Mouse (Mus musculus) neural tube, embryonic 13.5 days (tissue): ENCODE data around the gene Dupd1. TPM values are rescaled to one million over a fixed set of nuclear protein-coding genes. Genes with fewer than 3 reads are reported as not detected.

Experiments
- ATAC-seq: fragments of 200-750 bp; cut with Nextera tagmentation; 2 replicates; pipeline ENCODE4 v1.8.0; 2017; ENCODE audit warnings: low read depth, mild to moderate bottlenecking, moderate TSS enrichment, moderate library complexity
- H3K27ac ChIP-seq: fragments of 300-500 bp; sonication (generic); replicated peaks from 2 replicates; pipeline ENCODE4 v1.5.1; 2015; ENCODE audit warnings: moderate library complexity, mild to moderate bottlenecking, inconsistent platforms
- H3K27me3 ChIP-seq: fragments of 300-500 bp; sonication (generic); 2 replicates; pipeline ENCODE4 v1.6.1; 2015; ENCODE audit warnings: mild to moderate bottlenecking, inconsistent platforms
- H3K36me3 ChIP-seq: fragments of 300-500 bp; sonication (generic); 2 replicates; pipeline ENCODE4 v1.6.1; 2015; ENCODE audit warnings: mild to moderate bottlenecking, inconsistent platforms
- H3K4me1 ChIP-seq: fragments of 300-500 bp; sonication (generic); replicated peaks from 2 replicates; pipeline ENCODE4 v1.6.1; 2015; ENCODE audit warnings: inconsistent platforms
- H3K4me2 ChIP-seq: fragments of 300-500 bp; sonication (generic); 2 replicates; pipeline ENCODE4 v1.6.1; 2015; ENCODE audit warnings: inconsistent platforms, mild to moderate bottlenecking, moderate library complexity
- H3K4me3 ChIP-seq: fragments of 300-500 bp; sonication (generic); 2 replicates; pipeline ENCODE4 v1.5.1; 2015; ENCODE audit warnings: mild to moderate bottlenecking, inconsistent platforms
- H3K9ac ChIP-seq: fragments of 300-500 bp; sonication (generic); 2 replicates; pipeline ENCODE4 v1.6.1; 2015; ENCODE audit warnings: moderate library complexity, mild to moderate bottlenecking, inconsistent platforms
- H3K9me3 ChIP-seq: fragments of 300-500 bp; sonication (generic); 2 replicates; pipeline ENCODE4 v1.6.1; 2016; ENCODE audit warnings: inconsistent platforms
- WGBS: fragments of 180-500 bp; shearing (Covaris S2); methylation state at CpG from one replicate; pipeline ENCODE4 v1.1.7; 2015; 5-methylcytosine and 5-hydroxymethylcytosine counted together
- polyA plus RNA-seq: library from polyadenylated mRNA; unstranded; fragments of >200 nt; fragmentation: Nextera tagmentation; extraction: Ambion mirVana; gene quantifications from 2 replicates; pipeline ENCODE4 v1.2.1, GENCODE M21; 2015

Gene Dupd1
- polyA plus RNA-seq, 1 experiment from 2014 or later: not detected

DNA sequence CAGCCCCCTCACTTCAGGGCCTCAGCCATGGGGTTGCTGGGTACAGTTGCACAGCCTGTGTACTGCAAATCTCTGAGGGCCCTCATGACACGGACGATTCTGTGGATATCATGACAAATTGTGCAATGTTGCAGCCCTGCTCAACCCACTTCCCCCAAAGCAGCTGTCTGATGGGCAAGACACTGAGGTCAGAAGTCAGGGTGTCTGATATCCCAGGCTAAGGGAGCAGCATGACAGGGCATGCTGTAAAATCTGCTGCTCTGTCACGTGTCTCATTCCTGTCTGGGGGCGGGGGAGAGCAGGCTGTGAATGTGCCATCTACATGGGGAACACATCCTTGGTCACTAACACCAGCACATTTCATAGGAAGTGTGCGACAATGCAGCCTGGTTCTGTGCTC, 30.8 kb upstream of the Dupd1 start:
- Histone ChIP-seq H3K9ac (no peak overlapping the region), H3K27ac (no peak overlapping the region), H3K36me3 (no peaks in the 10 kb centered on the region), H3K4me2 (no peak overlapping the region), H3K4me1 (no peaks in the 10 kb centered on the region), H3K9me3 (no peaks in the 10 kb centered on the region), H3K27me3 (no peaks in the 10 kb centered on the region; the same call in 1 of the 2 replicates), H3K4me3 (no peak overlapping the region)
- no peak for ATAC-seq
- 86% methylated on average over 5 of the region's 5 CpGs for WGBS

DNA sequence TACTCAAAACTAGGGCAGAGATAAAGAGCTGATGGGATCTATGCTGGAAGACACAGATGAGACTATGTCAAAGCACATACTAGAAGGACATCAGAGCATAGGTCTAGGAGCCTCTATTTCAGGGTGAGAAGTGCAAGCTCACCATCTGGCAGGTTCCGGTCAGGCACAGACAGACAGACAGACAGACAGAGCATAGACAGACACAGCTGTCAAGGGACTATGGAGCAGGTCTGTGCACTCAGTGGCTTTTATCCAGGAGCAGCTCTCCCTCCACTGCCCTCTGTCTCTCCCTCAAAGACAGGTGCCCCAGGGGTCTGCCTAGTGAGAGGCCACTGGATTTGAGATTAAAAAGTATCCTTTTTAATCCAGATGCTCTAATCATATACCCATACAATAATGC, 29.8 kb upstream of the Dupd1 start:
- Histone ChIP-seq H3K9ac (no peak overlapping the region), H3K4me1 (no peaks in the 10 kb centered on the region), H3K27ac (no peak overlapping the region), H3K4me3 (no peak overlapping the region), H3K27me3 (no peaks in the 10 kb centered on the region; the same call in 1 of the 2 replicates), H3K36me3 (no peaks in the 10 kb centered on the region), H3K9me3 (no peaks in the 10 kb centered on the region), H3K4me2 (no peak overlapping the region)
- WGBS: 100% methylated on average over 1 of the region's 1 CpGs
- ATAC-seq: no peak

DNA sequence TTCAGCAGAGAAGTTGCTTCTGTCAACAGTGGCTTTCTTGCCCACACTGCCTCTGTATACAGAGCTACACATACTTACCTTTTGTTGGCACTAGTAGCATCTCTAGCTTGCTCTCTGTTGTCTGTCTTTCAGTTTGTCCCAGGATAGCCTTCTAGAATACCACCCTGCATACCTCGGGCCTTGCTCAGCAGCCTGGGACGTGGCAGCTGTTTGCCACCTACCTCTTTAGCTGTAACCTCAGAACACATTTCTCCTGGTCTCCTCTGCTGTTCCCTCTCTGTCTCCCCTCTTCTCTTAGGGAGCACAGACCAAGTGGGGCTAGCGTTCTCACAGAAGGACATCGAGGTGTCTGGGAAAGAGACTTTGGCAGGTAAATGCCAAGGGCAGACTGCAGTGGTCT, 28.1 kb upstream of the Dupd1 start:
- Histone ChIP-seq H3K36me3 (no peaks in the 10 kb centered on the region), H3K4me3 (no peak overlapping the region), H3K4me1 (no peaks in the 10 kb centered on the region), H3K27ac (no peak overlapping the region), H3K4me2 (no peak overlapping the region), H3K9ac (no peak overlapping the region), H3K9me3 (no peaks in the 10 kb centered on the region), H3K27me3 (no peaks in the 10 kb centered on the region; the same call in 1 of the 2 replicates)
- no peak for ATAC-seq
- 88% methylated on average over 4 of the region's 4 CpGs for whole genome bisulfite sequencing

DNA sequence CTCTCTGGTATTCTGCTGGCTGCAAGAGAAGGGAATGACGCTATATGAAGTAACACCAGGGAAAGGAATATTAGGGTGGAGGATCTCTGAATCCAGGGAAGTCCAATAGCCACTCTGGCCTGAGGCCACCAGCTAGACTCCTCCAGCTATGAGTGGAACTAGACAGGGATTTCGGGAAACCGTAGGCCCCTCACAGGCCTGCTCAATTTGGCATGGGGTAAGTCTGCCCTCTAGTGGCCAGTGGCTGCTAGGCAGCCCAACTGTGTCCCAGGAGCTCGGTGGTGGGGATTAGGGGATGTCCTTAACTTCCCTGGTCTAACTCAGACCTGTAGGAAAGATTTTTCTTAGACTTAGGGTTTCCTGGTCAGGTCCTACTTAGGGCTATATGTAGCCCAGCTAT, 27.4 kb upstream of the Dupd1 start:
- Histone ChIP-seq H3K4me1 (no peaks in the 10 kb centered on the region), H3K4me2 (no peak overlapping the region), H3K36me3 (no peaks in the 10 kb centered on the region), H3K9ac (no peak overlapping the region), H3K4me3 (no peak overlapping the region), H3K9me3 (no peaks in the 10 kb centered on the region), H3K27ac (no peak overlapping the region), H3K27me3 (no peaks in the 10 kb centered on the region; the same call in 1 of the 2 replicates)
- peak; percentile 87 for ATAC-seq
- WGBS: 15% methylated on average over 4 of the region's 4 CpGs

DNA sequence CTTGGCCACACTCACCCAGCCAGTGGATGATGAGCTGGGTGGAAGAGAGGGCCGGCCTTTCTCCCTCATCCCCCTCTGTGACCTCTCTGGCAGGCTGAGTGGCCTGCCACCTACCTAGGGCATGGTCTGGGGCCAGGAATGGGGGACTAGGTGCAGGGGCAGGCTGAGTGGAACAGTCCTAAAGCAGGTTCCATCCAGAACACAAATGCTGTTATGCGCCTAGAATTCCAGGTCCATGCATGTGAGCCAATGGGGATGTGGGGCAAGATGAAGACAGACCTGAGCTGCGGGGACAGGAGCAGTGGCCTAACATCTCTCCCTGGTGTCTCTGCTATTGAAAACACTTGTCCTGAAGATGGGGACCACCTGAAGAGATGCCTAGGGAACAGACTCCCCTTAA, 26.9 kb upstream of the Dupd1 start:
- ATAC-seq: peak; percentile 24; the same call in 1 of the 2 replicates
- Histone ChIP-seq H3K9me3 (no peaks in the 10 kb centered on the region), H3K4me3 (no peak overlapping the region), H3K4me2 (no peak overlapping the region), H3K36me3 (no peaks in the 10 kb centered on the region), H3K27ac (no peak overlapping the region), H3K9ac (no peak overlapping the region), H3K4me1 (no peaks in the 10 kb centered on the region), H3K27me3 (no peaks in the 10 kb centered on the region; the same call in 1 of the 2 replicates)
- WGBS: 89% methylated on average over 3 of the region's 3 CpGs

DNA sequence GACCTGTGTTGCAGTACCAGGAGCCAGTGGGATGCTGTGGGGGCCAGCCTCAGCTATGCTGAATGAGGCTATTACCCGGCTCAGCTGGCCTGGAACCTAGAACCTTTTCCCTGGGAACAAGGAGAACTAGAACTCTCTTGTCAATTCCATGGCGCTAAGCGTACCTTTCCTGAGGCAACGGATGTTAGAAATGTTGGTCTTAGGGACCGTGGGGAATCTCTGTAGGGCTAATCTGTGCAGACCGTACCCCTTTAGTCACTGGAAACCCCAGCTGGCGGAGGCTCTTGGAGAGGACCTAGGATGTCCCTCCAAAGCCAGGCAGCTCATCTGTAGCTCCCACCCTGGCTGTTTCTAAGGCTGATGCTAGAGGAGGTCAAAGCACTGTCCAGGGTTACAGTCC, 26.0 kb upstream of the Dupd1 start:
- Histone ChIP-seq H3K4me2 (no peak overlapping the region), H3K27ac (no peak overlapping the region), H3K27me3 (no peaks in the 10 kb centered on the region; the same call in 1 of the 2 replicates), H3K36me3 (no peaks in the 10 kb centered on the region), H3K9me3 (no peaks in the 10 kb centered on the region), H3K9ac (no peak overlapping the region), H3K4me3 (no peak overlapping the region), H3K4me1 (no peaks in the 10 kb centered on the region)
- no peak for ATAC-seq
- 95% methylated on average over 7 of the region's 7 CpGs for WGBS

DNA sequence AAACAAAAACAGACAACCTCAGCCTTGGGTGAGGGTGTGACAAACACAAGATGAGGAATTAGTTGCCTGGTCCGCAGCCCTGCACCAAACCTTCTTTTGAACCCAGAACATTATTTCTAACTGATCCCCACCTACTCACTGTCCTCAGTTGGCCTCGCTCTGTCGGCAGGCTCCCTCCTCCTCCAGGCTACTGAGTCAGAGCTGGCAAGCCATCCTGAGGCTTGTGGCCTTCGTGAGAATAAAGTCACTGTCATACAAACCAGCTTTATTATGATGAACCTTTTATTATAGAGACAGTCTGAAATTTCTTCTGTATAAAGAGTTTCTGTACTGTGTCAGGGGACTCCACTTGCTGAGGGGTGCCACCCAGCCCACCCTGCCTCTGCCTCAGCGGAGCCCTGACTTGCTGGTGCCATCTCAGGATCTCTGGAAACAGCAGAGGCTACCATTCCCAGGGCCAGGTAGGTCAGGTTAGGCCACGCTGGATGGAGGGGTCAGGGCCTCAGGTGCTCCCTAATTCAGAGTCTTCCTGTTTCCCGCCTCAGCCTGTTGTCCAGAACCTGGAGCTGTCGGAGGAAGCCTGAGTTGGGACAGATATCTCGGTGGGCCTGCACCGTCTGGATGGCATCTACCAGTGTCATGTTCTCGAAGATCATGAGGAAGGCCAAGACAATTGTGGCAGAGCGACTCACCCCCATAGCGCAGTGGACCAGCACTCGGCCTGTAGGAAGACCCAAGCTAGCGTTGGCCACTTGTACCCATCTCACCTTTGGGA, 18.9 kb upstream of the Dupd1 start:
- H3K9me3 ChIP-seq: peaks cover 5% of the 10 kb centered on the region; the same call in 1 of the 2 replicates
- H3K4me1 ChIP-seq: no peaks in the 10 kb centered on the region
- no peaks in the 10 kb centered on the region for H3K27me3 ChIP-seq
- no peaks in the 10 kb centered on the region for H3K36me3 ChIP-seq
- no peak overlapping the region for H3K4me2 ChIP-seq
- no peak overlapping the region for H3K9ac ChIP-seq
- no peak overlapping the region for H3K4me3 ChIP-seq
- ATAC-seq: no peak
- 91% methylated on average over 15 of the region's 15 CpGs for WGBS
- H3K27ac ChIP-seq: no peak overlapping the region

DNA sequence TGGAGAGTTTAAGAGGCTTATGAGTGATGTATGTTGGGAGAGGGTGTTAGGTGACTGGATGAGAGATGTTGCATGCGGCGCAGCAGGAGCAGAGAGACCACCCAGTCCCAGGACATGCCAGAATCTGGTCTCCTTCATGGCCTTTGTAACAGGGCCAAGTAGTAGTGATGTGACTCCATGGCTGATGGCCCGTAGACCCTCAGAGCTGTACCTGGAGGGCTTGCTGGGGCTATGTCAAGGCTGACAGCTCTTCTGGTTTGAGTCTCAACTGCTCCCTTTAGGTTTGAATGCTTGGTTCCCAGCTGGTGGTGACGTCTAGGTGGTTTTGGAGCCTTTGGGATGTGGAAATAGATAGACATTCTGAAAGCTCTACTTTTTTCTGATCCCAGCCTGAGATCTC, 15.6 kb upstream of the Dupd1 start:
- Histone ChIP-seq H3K4me3 (no peak overlapping the region), H3K27me3 (no peaks in the 10 kb centered on the region), H3K27ac (no peak overlapping the region), H3K36me3 (no peaks in the 10 kb centered on the region), H3K4me2 (no peak overlapping the region), H3K9ac (no peak overlapping the region), H3K4me1 (no peaks in the 10 kb centered on the region), H3K9me3 (peaks cover 5% of the 10 kb centered on the region; the same call in 1 of the 2 replicates)
- ATAC-seq: no peak
- WGBS: 94% methylated on average over 4 of the region's 4 CpGs

DNA sequence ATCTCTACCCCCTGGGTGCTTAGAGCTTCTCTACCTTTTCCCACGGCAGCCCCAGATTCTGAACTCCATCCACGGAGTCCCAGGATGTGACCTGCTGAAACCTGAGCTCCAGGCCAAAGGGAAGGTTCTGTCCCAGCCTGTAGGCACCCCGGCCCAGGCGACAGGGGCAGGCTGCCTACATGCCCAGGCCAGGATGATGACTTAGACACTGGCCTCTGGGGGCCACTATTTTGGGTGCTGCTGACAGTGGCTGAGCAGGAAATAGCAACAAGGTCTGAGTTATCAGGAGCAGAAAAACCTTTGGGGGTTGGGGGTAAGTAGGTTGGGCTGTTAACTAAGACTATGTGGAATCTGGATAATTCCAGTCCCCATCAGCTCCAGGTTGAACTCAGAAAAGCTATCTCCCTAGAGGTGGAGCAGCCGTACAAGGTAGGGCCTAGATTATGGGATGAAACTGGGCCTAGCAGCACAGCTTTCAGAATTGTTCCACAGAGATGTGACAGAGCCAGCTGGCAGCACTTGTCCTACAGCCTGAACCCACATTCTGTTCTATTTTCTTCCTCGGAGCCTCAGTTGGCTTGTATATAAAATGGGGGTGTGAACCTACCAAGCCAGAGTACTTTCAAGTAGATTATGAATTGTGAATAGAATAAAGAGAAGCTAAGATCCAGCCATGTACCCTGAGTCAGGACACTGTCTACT, 14.8 kb upstream of the Dupd1 start:
- H3K4me2 ChIP-seq: no peak overlapping the region
- no peak for ATAC-seq
- H3K4me1 ChIP-seq: no peaks in the 10 kb centered on the region
- H3K27ac ChIP-seq: no peak overlapping the region
- H3K9me3 ChIP-seq: peaks cover 5% of the 10 kb centered on the region; the same call in 1 of the 2 replicates
- H3K4me3 ChIP-seq: no peak overlapping the region
- no peak overlapping the region for H3K9ac ChIP-seq
- WGBS: 93% methylated on average over 6 of the region's 6 CpGs
- no peaks in the 10 kb centered on the region for H3K36me3 ChIP-seq
- no peaks in the 10 kb centered on the region for H3K27me3 ChIP-seq

DNA sequence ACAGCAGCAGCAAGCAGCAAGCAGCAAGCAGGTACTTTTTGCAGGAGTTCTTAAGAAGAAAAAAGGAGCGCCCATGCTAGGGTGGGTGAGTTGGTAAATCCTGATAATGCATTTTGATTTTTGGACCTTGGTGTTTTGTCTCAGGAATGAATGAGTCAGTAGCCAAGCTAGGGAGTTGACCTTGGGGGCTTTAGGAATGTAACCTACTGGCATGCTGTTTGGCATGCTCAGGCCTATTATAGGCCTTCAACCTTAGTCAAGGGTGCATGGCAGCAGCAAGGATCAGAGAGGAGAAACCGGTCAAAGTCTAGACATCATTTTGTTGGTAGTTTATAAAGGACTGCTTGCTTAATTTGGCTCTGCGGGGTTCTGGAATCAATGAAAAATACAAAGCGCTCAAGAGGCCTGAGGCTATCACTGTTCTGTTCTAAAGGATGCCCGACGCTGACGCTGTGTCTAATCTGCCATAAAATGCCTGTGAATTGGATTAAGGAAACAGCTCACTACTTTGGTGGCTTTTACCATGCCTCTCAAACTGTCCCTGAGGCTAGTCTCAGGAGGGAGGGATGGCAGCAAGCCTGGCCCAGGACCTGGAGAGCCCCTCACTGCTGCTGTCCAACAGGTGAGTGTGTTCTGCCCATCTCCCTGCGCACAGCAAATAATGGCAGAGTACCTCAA, 7.8 kb upstream of the Dupd1 start:
- no peak for ATAC-seq
- H3K4me1 ChIP-seq: 0 out of 2 replicates have a peak, but pooled peaks cover 4% of the 10 kb centered on the region
- no peak overlapping the region for H3K4me3 ChIP-seq
- 51% methylated on average over 8 of the region's 8 CpGs for WGBS
- no peaks in the 10 kb centered on the region for H3K9me3 ChIP-seq
- H3K36me3 ChIP-seq: no peaks in the 10 kb centered on the region
- H3K27ac ChIP-seq: no peak overlapping the region
- no peaks in the 10 kb centered on the region for H3K27me3 ChIP-seq
- H3K4me2 ChIP-seq: no peak overlapping the region
- no peak overlapping the region for H3K9ac ChIP-seq

DNA sequence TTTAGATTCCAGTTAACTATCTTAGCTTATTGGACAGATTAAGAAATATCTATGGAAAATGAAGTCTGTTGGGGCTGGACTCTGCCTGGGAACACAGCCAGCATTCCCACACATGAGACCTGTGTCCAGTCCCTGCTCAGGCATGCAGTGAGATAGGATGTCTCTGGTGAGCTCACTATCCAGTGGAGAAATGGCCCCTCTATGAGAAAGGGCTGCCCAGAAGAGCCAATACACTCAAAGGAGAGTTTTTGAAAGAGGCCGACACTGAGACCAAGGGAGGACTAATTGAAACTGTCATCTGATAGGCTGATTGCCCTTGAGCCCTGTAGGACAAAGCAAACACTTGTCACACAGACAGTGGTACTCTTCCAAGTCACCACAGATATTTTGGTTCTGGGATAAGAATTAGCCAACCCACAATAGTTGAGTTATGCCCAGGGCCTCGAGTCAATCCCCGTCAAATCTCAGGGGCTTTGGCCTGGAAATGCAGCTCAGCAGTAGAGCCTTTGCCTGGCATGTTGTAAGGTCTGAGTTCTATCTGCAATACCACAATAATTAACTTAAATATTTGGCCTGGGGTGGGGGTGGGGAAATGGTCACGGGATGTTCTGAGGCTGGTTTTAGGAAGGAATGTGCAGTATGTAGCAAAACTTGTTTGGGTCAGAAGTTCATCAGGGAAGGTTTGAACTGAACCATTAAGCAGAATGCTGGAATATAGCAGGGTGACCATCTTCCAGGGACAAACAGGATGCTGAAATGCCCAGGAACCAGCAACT, 6.2 kb upstream of the Dupd1 start:
- no peaks in the 10 kb centered on the region for H3K9me3 ChIP-seq
- H3K4me2 ChIP-seq: no peak overlapping the region
- no peaks in the 10 kb centered on the region for H3K36me3 ChIP-seq
- H3K9ac ChIP-seq: no peak overlapping the region
- H3K4me1 ChIP-seq: 0 out of 2 replicates have a peak, but pooled peaks cover 4% of the 10 kb centered on the region
- ATAC-seq: no peak
- 85% methylated on average over 4 of the region's 4 CpGs for WGBS
- no peak overlapping the region for H3K27ac ChIP-seq
- H3K27me3 ChIP-seq: no peaks in the 10 kb centered on the region
- H3K4me3 ChIP-seq: no peak overlapping the region
